Comparison of ENCODE assay signal across 11 mouse cellular contexts in the genomic region with DNA sequence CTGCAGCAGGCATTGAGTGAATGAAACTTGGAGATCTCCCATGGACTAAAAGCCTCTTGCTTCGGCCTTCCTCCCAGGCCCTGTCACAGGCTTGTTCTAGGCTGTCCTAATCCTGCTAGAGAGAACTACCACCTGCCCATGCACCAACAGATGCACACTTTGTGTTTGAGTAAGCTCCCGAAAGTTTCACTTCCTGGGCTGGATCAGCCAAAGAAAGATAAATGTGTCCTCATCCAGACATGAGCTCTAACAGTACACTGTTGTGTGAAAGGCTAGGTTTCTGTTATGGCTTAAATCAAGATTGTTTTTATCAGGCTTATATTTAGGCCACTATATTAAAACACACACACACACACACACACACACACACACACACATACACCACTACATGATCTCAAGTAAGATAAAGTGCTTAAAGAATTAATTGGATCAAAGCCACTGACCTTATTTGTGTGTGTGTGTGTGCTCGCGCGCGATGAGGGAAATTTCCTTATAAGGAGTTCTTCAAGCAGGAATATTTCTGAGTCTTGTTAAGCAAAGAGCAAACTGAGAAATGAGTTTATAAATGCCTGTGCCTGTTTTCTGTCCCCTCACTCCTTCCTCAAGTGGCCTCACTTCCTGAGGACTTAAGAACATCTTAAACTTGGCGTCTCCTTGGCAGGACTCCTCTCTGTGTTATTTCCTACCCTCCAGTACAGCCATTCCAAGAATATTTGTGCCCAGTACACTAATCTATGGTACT.
DNase-seq lines count a peak whose midpoint lies in the region; ATAC-seq and TF ChIP-seq lines count a peak whose summit lies in the region.
"Had no signal": no experiment of that assay in that cellular context is flagged by ENCODE, and none has a peak within 500 bp of the region (broad histone marks: within the 10 kb centered on the region; RNA-seq: fewer than 3 reads in every experiment).

No protein-coding gene starts in this region.

- no peak overlapping the region for H3K4me3 ChIP-seq in heart, embryonic 11.5 days (ENCODE audit: low read depth, low read length)
- no peak overlapping the region for H3K4me3 ChIP-seq in lung, postnatal 0 days (ENCODE audit: low read depth, low read length)
- H3K4me3 ChIP-seq: midbrain, embryonic 13.5 days had no signal

- H3K27me3 ChIP-seq in heart, embryonic 11.5 days (ENCODE audit: control insufficient read depth, insufficient read depth, low read length), result no peaks in the 10 kb centered on the region
- H3K27me3 ChIP-seq in lung, postnatal 0 days (replicated peaks; ENCODE audit: insufficient read depth, low read length), result no peaks in the 10 kb centered on the region
- H3K27me3 ChIP-seq: midbrain, embryonic 13.5 days had no signal

- TF ChIP-seq EP300 in lung, postnatal 0 days (IDR thresholded peaks at IDR 0.05), result peak; percentile 85

- ATAC-seq in heart, embryonic 11.5 days (replicated peaks; ENCODE audit: insufficient number of reproducible peaks, low FRiP score, low TSS enrichment), result no peak
- ATAC-seq in lung, postnatal 0 days, result peak; percentile 81
- ATAC-seq in frontal cortex, adult (ENCODE audit: low TSS enrichment), result no peak
- ATAC-seq: midbrain, embryonic 13.5 days had no signal

- H3K4me1 ChIP-seq in heart, embryonic 11.5 days (ENCODE audit: control insufficient read depth, insufficient read depth, low read length), result peaks cover 2% of the 10 kb centered on the region; the same call in 1 of the 2 replicates
- H3K4me1 ChIP-seq in lung, postnatal 0 days (ENCODE audit: insufficient read depth, low read depth, low read length), result no peaks in the 10 kb centered on the region; the same call in 1 of the 2 replicates

- peak; percentile 22 to 23 for DNase-seq in heart, adult 9 months (ENCODE audit: low spot score in 2 of 2)
- peak; percentile 12 for DNase-seq in urinary bladder, postnatal 14 days (ENCODE audit: low spot score)
- no peak for DNase-seq in urinary bladder, adult 2 months (ENCODE audit: low spot score)
- DNase-seq in lung, postnatal 0 days (ENCODE audit: low spot score), result peak; percentile 80
- DNase-seq in yolk sac, embryonic 10.5 days (ENCODE audit: low spot score), result peak; percentile 14
- no peak for DNase-seq in frontal cortex, postnatal 10 days (ENCODE audit: low spot score in 2 of 2)
- DNase-seq: right cerebral cortex, adult 18-20 months had no signal

- no peak overlapping the region for H3K9ac ChIP-seq in heart, embryonic 11.5 days (ENCODE audit: low read depth, low read length)
- H3K9ac ChIP-seq in lung, postnatal 0 days (replicated peaks; ENCODE audit: low read depth), result no peak overlapping the region
- H3K9ac ChIP-seq: liver, embryonic 14.5 days; midbrain, embryonic 13.5 days had no signal

- 57% methylated on average over 7 of the region's 7 CpGs for WGBS in heart, embryonic 11.5 days (ENCODE audit: insufficient replicate concordance)
- 10% methylated on average over 7 of the region's 7 CpGs for WGBS in lung, postnatal 0 days

- TF ChIP-seq CTCF in lung, postnatal 0 days (IDR thresholded peaks at IDR 0.05), result no peak

- no peaks in the 10 kb centered on the region for H3K36me3 ChIP-seq in heart, embryonic 11.5 days (ENCODE audit: control insufficient read depth, insufficient read depth, low read length)
- H3K36me3 ChIP-seq in lung, postnatal 0 days (ENCODE audit: insufficient read depth, low read length), result no peaks in the 10 kb centered on the region
- H3K36me3 ChIP-seq: midbrain, embryonic 13.5 days had no signal

- H3K4me2 ChIP-seq in heart, embryonic 11.5 days, result no peak overlapping the region
- no peak overlapping the region for H3K4me2 ChIP-seq in lung, postnatal 0 days (replicated peaks; ENCODE audit: low read depth, low read length)
- H3K4me2 ChIP-seq: midbrain, embryonic 13.5 days had no signal

- H3K27ac ChIP-seq in heart, embryonic 11.5 days (ENCODE audit: low read depth, low read length), result no peak overlapping the region
- 0 out of 2 replicates have a peak overlapping the region, but pooled peaks have one; percentile 57 for H3K27ac ChIP-seq in lung, postnatal 0 days (ENCODE audit: low read length)
- H3K27ac ChIP-seq: liver, embryonic 14.5 days; midbrain, embryonic 13.5 days had no signal

- no peaks in the 10 kb centered on the region for H3K9me3 ChIP-seq in heart, embryonic 11.5 days (replicated peaks; ENCODE audit: control insufficient read depth, low read length)
- no peaks in the 10 kb centered on the region for H3K9me3 ChIP-seq in lung, postnatal 0 days (ENCODE audit: low read length)
- H3K9me3 ChIP-seq: midbrain, embryonic 13.5 days had no signal

Comparison
In these comparisons a context has a peak if more than half of its experiments do, and no peak if none do; other contexts are left out.
1. DNase-seq: peak in heart, adult 9 months (2 of 2), urinary bladder, postnatal 14 days (single experiment), lung, postnatal 0 days (single experiment) and yolk sac, embryonic 10.5 days (single experiment); none in urinary bladder, adult 2 months (single experiment) and frontal cortex, postnatal 10 days (0 of 2).